Mouse (Mus musculus) liver, adult 2 months (tissue): ENCODE data around the gene Cdca7l.

Source experiments
- CTCF ChIP-seq: fragments of 200-500 bp; IDR thresholded peaks from 2 replicates; pipeline ENCODE4 v1.5.1; 2011; ENCODE audit warnings: low read depth, low read length, control low read depth
- POLR2A ChIP-seq: fragments of 200-500 bp; IDR thresholded peaks from 2 replicates; pipeline ENCODE4 v1.6.1; 2011; ENCODE audit warnings: low read length, control low read depth; ENCODE audit not compliant: insufficient read depth; ENCODE audit errors: extremely low read depth

- peak; percentile 44 for TF ChIP-seq CTCF
- TF ChIP-seq POLR2A, result no peak
These were observed 16.2 kb downstream of the Cdca7l start for GRCm38 (mm10) chr12:117820138-117820858.
